Mouse (Mus musculus) ES-E14 (cell line): ENCODE measurements around the gene 4933411K16Rik. TPM values are rescaled to one million over a fixed set of nuclear protein-coding genes. Genes with fewer than 3 reads are reported as not detected.

ENCODE experiments used
- DNase-seq: peaks from one replicate; pipeline ENCODE4 v3.0.0-alpha.2; 2013; ENCODE audit warnings: low read depth, low spot score
- H3K27ac ChIP-seq: 2 replicates; pipeline ENCODE4 v1.5.1; 2012; ENCODE audit warnings: low read depth, mild to moderate bottlenecking, low read length, moderate library complexity, mixed read lengths; ENCODE audit not compliant: poor library complexity, insufficient read depth, severe bottlenecking
- H3K36me3 ChIP-seq: 2 replicates; pipeline ENCODE4 v1.6.1; 2012; ENCODE audit warnings: mild to moderate bottlenecking, low read length, moderate library complexity, mixed read lengths; ENCODE audit not compliant: control insufficient read depth, poor library complexity, insufficient read depth, severe bottlenecking
- H3K4me1 ChIP-seq, 2 experiments: fragments of 150-350 bp in 1 of 2; sonication (generic) in 1 of 2; 2 replicates each; pipeline ENCODE4 v1.6.1; 2012; ENCODE audit warnings: low read length in 2 of 2, mild to moderate bottlenecking in 1 of 2, mixed read lengths in 1 of 2; ENCODE audit not compliant: control insufficient read depth in 2 of 2, insufficient read depth in 2 of 2, poor library complexity in 1 of 2
- H3K4me3 ChIP-seq, 2 experiments: fragments of 150-350 bp in 1 of 2; sonication (generic) in 1 of 2; 2 replicates each; pipeline ENCODE4 v1.5.1; 2012; ENCODE audit warnings: low read length in 2 of 2, low read depth in 1 of 2, mild to moderate bottlenecking in 1 of 2, mixed read lengths in 1 of 2; ENCODE audit not compliant: insufficient read depth in 1 of 2, poor library complexity in 1 of 2, severe bottlenecking in 1 of 2
- H3K9ac ChIP-seq: 2 replicates; pipeline ENCODE4 v1.6.1; 2012; ENCODE audit warnings: low read depth, mild to moderate bottlenecking, low read length, mixed read lengths; ENCODE audit not compliant: poor library complexity, insufficient read depth, severe bottlenecking
- H3K9me3 ChIP-seq: fragments of 150-350 bp; sonication (generic); 2 replicates; pipeline ENCODE4 v1.6.1; 2012; ENCODE audit warnings: low read depth, mild to moderate bottlenecking, low read length; ENCODE audit not compliant: control insufficient read depth, insufficient read depth
- CHD2 ChIP-seq: IDR thresholded peaks from 2 replicates; pipeline ENCODE4 v1.6.1; 2014; ENCODE audit warnings: mild to moderate bottlenecking, low read depth, low read length, inconsistent platforms
- HCFC1 ChIP-seq: IDR thresholded peaks from 2 replicates; pipeline ENCODE4 v1.6.1; 2012; ENCODE audit warnings: low read length, inconsistent platforms, borderline replicate concordance; ENCODE audit not compliant: insufficient read depth
- MAFK ChIP-seq: IDR thresholded peaks from 2 replicates; pipeline ENCODE4 v1.6.1; 2014; ENCODE audit warnings: mild to moderate bottlenecking, low read depth, low read length, inconsistent platforms; ENCODE audit not compliant: insufficient read depth
- ZC3H11A ChIP-seq: IDR thresholded peaks from 2 replicates; pipeline ENCODE4 v1.6.1; 2012; ENCODE audit warnings: low read depth, mild to moderate bottlenecking, inconsistent platforms, low read length, borderline replicate concordance
- ZNF384 ChIP-seq: IDR thresholded peaks from 2 replicates; pipeline ENCODE4 v1.6.1; 2012; ENCODE audit warnings: low read depth, low read length, inconsistent platforms
- in situ Hi-C, 2 experiments: fragments of 600-800 bp; cut with MboI; formaldehyde crosslinking; loops; one replicate each; pipeline ENCODE4 v1.15.1; 2025; ENCODE audit warnings: low sequenced_read_pairs in 2 of 2, inconsistent platforms in 1 of 2; ENCODE audit not compliant: unreplicated experiment in 2 of 2
- total RNA-seq: library from RNA; depleted of rRNA; stranded (reverse); fragments of 300-350 nt; gene quantifications from 2 replicates; pipeline ENCODE4 v1.2.3, GENCODE M21; 2012

4933411K16Rik gene
- total RNA-seq, 1 experiment = 0.62 TPM

GRCm38 (mm10) chr19:42019011-42019522, 33.0 kb upstream of the 4933411K16Rik start:
- H3K4me3 ChIP-seq = no peak overlapping the region
- peaks cover 2 to 23% of the 10 kb centered on the region in 2 experiments; a peak in 3 of 4 replicates for H3K4me1 ChIP-seq
- H3K27ac ChIP-seq = no peak overlapping the region
- no peak for DNase-seq
- no peaks in the 10 kb centered on the region for H3K36me3 ChIP-seq
- no peak overlapping the region for H3K9ac ChIP-seq
- in situ Hi-C loops = no loop called here
- TF ChIP-seq MAFK (no peak), HCFC1 (no peak), ZC3H11A (no peak), ZNF384 (no peak), CHD2 (no peak)
- no peaks in the 10 kb centered on the region for H3K9me3 ChIP-seq

GRCm38 (mm10) chr19:42021681-42022541, 30.1 kb upstream of the 4933411K16Rik start:
- Histone ChIP-seq H3K4me1 (peaks cover 2 to 19% of the 10 kb centered on the region in 2 experiments; a peak in 3 of 4 replicates), H3K9me3 (no peaks in the 10 kb centered on the region), H3K9ac (peak overlapping the region; percentile 8; the same call in 1 of the 2 replicates), H3K27ac (peak overlapping the region; percentile 50), H3K4me3 (0 out of 4 replicates have a peak overlapping the region, but pooled peaks of 1 of the 2 experiments have one; percentile 22), H3K36me3 (no peaks in the 10 kb centered on the region)
- in situ Hi-C loops = no loop called here
- TF ChIP-seq MAFK (no peak), ZC3H11A (no peak), HCFC1 (no peak), CHD2 (no peak), ZNF384 (no peak)
- DNase-seq = no peak

- peak overlapping the region; percentile 8; the same call in 1 of the 2 replicates for H3K9ac ChIP-seq
- no peak for TF ChIP-seq MAFK
- no peak for TF ChIP-seq ZNF384
- TF ChIP-seq CHD2 = no peak
- TF ChIP-seq ZC3H11A = no peak
- no peak for DNase-seq
- 0 out of 4 replicates have a peak overlapping the region, but pooled peaks of 1 of the 2 experiments have one; percentile 22 for H3K4me3 ChIP-seq
- peak overlapping the region; percentile 50; the same call in 1 of the 2 replicates for H3K27ac ChIP-seq
- no peaks in the 10 kb centered on the region for H3K9me3 ChIP-seq
- H3K36me3 ChIP-seq = no peaks in the 10 kb centered on the region
- in situ Hi-C loops = no loop called here
- peaks cover 2 to 19% of the 10 kb centered on the region in 2 experiments; a peak in 3 of 4 replicates for H3K4me1 ChIP-seq
Measured at GRCm38 (mm10) chr19:42022542-42022848, 29.6 kb upstream of the 4933411K16Rik start.

- DNase-seq = peak; percentile 51
- H3K4me1 ChIP-seq = peaks cover 2 to 14% of the 10 kb centered on the region in 2 experiments; a peak in 3 of 4 replicates
- no peak overlapping the region for H3K9ac ChIP-seq
- no peaks in the 10 kb centered on the region for H3K9me3 ChIP-seq
- TF ChIP-seq ZC3H11A = peak; percentile 24; the same call in 1 of the 2 replicates
- no peak for TF ChIP-seq MAFK
- no peak for TF ChIP-seq HCFC1
- in situ Hi-C loops = no loop called here
- H3K4me3 ChIP-seq = no peak overlapping the region
- H3K27ac ChIP-seq = no peak overlapping the region
- H3K36me3 ChIP-seq = no peaks in the 10 kb centered on the region
Measured at GRCm38 (mm10) chr19:42026158-42026557, 25.9 kb upstream of the 4933411K16Rik start.
